Mouse (Mus musculus) heart, postnatal 4 days (tissue): ENCODE measurements around the gene Gm11639. TPM values are rescaled to one million over a fixed set of nuclear protein-coding genes. Genes with fewer than 3 reads are reported as not detected.
A peak's percentile ranks its signal among the peaks of the same experiment; 100 is the strongest.
"Not testable (repeated sequence)": the region's sequence is repeated elsewhere in the genome, so short reads cannot be mapped to it uniquely, and the experiment has no call there.

Experiments
- DNase-seq: peaks from one replicate; pipeline ENCODE4 v3.0.0; 2021
- total RNA-seq, 2 experiments: library from RNA; stranded (reverse); gene quantifications; 2 replicates each; pipeline ENCODE4 v1.2.3; 2021

The Gm11639 gene
- total RNA-seq, 2 experiments from 2014 or later: 0.05 to 0.07 TPM

- DNase-seq: no peak
Observed at GRCm38 (mm10) chr11:104707084-104707483, 21.6 kb downstream of the Gm11639 start.

- DNase-seq: no peak
Observed at GRCm38 (mm10) chr11:104744995-104745568, 59.6 kb downstream of the Gm11639 start.

- no peak for DNase-seq
Observed at GRCm38 (mm10) chr11:104765762-104766161, 80.3 kb downstream of the Gm11639 start.

- no peak for DNase-seq
Observed at GRCm38 (mm10) chr11:104767068-104767467, 81.6 kb downstream of the Gm11639 start.

- peak; percentile 61 for DNase-seq
Observed at GRCm38 (mm10) chr11:104768072-104768471, 82.6 kb downstream of the Gm11639 start.

GRCm38 (mm10) chr11:104778796-104779195 lies 93.3 kb downstream of the Gm11639 start:
- no peak for DNase-seq

GRCm38 (mm10) chr11:104944723-104945122 lies 259.2 kb downstream of the Gm11639 start:
- no peak for DNase-seq

- no peak for DNase-seq
Observed at GRCm38 (mm10) chr11:104952349-104952748, 266.8 kb downstream of the Gm11639 start.

GRCm38 (mm10) chr11:104967862-104968261 lies 282.4 kb downstream of the Gm11639 start:
- DNase-seq: no peak

- DNase-seq: no peak
Observed at GRCm38 (mm10) chr11:104968388-104968787, 282.9 kb downstream of the Gm11639 start.

- no peak for DNase-seq
Observed at GRCm38 (mm10) chr11:104971322-104971721, 285.8 kb downstream of the Gm11639 start.

GRCm38 (mm10) chr11:104972480-104972879 lies 287.0 kb downstream of the Gm11639 start:
- DNase-seq: no peak

- DNase-seq: no peak
Observed at GRCm38 (mm10) chr11:104977976-104978375, 292.5 kb downstream of the Gm11639 start.

- no peak for DNase-seq
Observed at GRCm38 (mm10) chr11:104981342-104982055, 296.0 kb downstream of the Gm11639 start.

- DNase-seq: no peak
Observed at GRCm38 (mm10) chr11:105009232-105009631, 323.7 kb downstream of the Gm11639 start.

GRCm38 (mm10) chr11:105021071-105021470 lies 335.6 kb downstream of the Gm11639 start:
- DNase-seq: no peak

- no peak for DNase-seq
Observed at GRCm38 (mm10) chr11:105028744-105029348, 343.3 kb downstream of the Gm11639 start.

GRCm38 (mm10) chr11:105029525-105029924 lies 344.0 kb downstream of the Gm11639 start:
- no peak for DNase-seq

GRCm38 (mm10) chr11:105030229-105030628 lies 344.7 kb downstream of the Gm11639 start:
- DNase-seq: no peak

GRCm38 (mm10) chr11:105031103-105031502 lies 345.6 kb downstream of the Gm11639 start:
- DNase-seq: no peak

- no peak for DNase-seq
Observed at GRCm38 (mm10) chr11:105035081-105035480, 349.6 kb downstream of the Gm11639 start.

GRCm38 (mm10) chr11:105063292-105063691 lies 377.8 kb downstream of the Gm11639 start, which contains the start of gene Efcab3:
TSS of gene Efcab3 (plus strand) at chr11:105063592.
- DNase-seq: no peak

GRCm38 (mm10) chr11:105112448-105112847 lies 426.9 kb downstream of the Gm11639 start:
- not testable (repeated sequence) for DNase-seq

- DNase-seq: no peak
Observed at GRCm38 (mm10) chr11:105117814-105118213, 432.3 kb downstream of the Gm11639 start.
